Mouse (Mus musculus) layer of hippocampus, postnatal 10 days (tissue): ENCODE results near the gene Il27. TPM values are rescaled to one million over a fixed set of nuclear protein-coding genes. Genes with fewer than 3 reads are reported as not detected.

Experiments
- DNase-seq, 2 experiments: peaks; one replicate each; pipeline ENCODE4 v3.0.0; 2021; ENCODE audit warnings: low spot score in 2 of 2
- total RNA-seq, 2 experiments: library from RNA; stranded (reverse); gene quantifications; 2 replicates each; pipeline ENCODE4 v1.2.3; 2021

The Il27 gene
- total RNA-seq, 2 experiments from 2014 or later, result not detected

DNA sequence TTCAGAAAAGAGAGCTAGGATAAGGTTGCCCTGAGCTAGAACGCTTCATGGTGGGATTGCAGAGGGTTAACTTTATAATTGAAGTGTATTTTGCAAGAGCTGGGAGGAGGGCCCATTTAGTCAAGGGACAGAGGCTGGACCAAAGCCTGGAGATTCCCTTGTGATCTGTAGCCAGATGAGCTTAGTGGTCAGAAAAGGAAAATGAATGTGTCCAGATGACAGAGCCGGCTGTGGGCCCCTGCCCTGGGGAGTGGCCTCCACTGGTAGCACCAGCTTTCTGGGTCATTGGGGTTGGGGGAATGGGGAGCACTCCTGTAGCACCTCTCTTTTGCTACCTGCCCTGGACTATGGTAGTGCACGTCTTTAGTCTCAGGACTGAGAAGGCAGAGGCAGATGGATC is 12.3 kb upstream of the Il27 start:
- no peak for DNase-seq

DNA sequence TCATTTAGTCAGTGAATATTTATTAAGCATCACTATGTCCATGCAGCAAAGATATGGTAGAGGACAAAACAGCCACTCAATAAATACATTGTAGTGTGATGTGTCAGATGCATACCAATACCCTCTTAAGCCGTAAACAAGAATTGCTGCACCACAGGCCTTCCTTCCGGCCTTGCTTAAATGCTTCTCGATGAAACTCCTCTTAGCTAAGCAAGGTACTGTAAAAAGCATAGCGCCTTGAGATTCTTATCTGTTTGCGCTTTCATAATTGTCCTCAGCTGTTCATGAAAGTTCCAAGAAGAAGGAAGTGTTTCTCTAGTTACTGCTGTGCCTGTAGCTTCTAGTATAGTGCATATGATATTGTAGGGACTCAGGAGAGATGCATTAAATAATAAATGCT is 11.9 kb upstream of the Il27 start:
- DNase-seq, result no peak

DNA sequence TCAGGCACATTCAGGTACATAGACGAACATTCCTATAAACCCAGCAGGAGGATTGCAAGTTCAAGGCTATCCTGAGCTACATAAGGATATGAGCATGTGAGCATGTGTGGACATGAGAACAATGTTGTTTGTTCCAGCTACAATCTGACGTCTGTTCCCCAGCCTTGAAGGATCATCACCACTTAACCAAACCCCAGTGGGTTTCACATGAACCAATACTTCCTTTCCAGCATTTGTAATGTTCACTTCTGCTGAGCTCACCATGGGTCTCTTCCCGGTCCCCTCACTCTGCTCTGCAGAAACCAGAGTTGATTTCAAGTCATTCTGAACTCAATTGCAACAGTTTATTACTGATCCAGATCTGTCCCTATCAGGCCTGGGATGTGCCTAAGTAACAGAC is 7.9 kb upstream of the Il27 start:
- DNase-seq, result no peak

DNA sequence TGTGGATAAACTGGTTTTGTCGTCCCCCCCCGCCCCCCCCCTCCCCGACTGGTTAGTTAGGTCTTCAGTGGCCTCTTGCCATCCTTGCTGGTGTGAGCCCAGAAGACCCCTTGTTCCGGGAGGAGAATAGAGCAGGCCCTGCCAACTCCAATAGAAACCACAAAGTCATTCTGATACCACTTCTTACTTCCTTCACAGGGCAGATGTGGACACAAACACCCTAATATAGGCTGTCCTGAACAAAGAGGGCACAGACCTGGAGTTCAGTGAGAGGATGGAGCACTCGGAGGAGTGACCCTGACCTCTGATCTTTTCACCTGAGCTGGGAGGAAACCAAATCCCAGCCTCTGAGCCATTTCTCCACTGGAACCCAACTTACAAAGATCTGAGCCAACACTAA is 7.2 kb upstream of the Il27 start:
- no peak for DNase-seq

DNA sequence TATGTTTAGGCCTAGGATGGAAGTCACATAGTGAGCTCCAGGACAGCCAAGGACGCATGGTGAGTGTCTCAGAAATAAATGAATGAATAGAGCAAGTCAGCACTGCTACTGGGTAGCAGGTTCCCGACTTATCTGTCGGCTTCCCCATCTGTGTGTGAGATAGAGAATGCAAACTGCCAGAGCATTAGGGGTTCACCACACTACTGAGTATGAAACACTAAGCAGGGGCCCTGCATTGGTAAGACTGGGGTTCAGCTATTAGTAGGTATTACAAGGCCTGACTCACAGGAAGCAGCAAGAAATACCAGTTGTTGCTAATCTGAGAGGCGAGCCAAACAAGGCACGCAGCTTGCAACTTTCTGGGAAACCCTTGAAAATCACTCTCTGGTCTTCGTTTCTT is 4.2 kb upstream of the Il27 start:
- no peak for DNase-seq

DNA sequence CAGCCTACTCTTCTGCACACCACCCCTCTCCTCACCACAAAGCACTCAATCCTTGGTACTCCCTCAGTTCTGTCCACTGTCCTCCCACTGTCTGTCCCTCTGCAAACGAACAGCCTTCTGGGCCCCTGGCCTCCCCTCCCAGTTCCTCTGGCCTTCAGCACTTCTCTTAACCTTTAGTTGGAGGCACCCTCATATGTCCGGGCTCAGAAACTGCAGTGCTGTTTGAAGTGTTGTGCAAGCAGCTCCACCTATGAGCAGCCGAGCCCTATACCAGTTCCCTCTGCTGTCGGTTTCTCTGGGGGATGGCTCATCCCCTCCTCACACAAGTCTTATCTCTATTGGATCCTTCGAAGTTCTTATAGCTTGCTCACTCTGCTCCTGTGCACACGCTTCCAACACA is 1.7 kb upstream of the Il27 start:
- DNase-seq, result no peak

DNA sequence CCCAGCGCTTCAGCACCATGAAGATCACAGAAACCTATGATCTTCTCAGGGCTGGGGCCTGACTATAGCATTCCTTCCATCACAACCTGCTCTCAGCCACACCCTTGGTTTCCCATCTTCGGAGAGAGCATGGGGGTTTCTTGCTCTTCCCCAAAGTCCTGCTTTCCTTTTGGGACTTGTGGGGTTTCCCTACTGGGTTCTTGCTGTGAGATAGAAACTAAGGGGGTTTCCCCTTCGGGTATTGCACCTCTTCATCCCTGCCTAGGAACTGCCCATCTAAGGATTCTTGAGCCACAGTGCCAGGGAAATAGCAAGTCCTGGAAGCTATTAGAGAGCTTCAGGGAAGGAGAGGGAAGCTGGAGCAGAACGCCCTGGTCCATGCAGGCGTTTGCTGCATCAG is 1.1 kb upstream of the Il27 start:
- no peak for DNase-seq

DNA sequence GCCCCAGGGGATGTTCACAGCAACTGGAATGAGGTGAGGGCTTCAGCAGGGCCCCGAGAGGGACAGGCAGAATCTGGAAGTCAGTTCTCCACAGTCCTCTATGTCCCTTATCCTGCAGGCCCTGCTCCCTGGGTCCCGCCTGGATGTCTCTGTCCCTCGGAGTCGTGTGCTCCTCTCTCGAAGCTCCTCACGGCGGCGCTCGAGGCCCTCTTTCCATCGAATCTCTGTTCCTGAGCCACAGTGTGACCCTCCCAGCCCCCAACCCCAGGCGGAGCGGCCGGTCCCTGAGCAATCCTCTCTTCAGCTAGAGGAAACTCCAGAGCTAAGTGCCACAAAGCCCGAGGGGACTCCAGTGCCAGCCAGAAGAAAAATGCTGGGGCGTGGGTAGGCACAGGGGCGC is 7.0 kb downstream of the Il27 start:
- peak; percentile 76 to 78 for DNase-seq

DNA sequence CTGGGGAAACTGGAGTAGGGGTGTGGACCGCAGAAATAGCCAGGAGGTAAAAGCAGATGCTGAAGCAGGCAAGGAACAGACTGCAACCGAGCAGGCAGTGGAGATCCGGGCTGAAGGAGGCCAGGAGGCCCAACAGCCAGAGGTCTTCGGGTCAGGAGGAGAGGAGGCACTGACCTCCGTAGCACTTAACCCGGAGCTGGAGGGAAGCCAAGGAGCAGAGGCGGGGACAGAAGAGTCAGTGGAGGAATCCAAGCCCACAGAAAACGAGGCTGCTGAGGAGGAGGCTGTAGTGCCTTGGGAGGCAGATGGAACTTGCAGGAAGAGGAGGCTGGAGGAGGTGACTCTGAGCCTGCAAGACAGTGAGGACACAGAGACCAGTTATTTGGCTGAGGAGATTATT is 7.9 kb downstream of the Il27 start:
- DNase-seq, result no peak

DNA sequence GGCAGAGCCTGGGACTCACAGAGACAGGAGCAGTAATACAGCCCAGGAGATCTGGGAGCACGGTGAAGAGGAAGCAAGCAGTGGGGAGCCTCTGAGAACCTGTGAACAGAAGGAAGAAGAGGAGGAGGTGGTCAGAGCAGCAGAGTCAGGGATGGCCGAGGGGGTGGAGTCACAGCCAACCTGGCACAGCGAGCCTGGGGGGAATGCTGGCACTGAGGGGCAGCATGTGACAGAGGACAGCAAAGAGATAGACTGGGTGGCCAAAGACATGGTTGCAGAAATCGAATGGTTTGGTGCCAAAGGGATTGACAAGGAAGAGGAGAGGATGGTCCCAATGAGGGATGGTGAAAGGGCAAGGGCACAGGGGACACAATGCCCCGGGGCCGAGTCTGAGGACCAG is 9.0 kb downstream of the Il27 start, which contains the start of gene Cln3:
Gene Cln3, minus strand, starts transcription at position 101 of the 400 bp plus-strand sequence.
- DNase-seq, result no peak

DNA sequence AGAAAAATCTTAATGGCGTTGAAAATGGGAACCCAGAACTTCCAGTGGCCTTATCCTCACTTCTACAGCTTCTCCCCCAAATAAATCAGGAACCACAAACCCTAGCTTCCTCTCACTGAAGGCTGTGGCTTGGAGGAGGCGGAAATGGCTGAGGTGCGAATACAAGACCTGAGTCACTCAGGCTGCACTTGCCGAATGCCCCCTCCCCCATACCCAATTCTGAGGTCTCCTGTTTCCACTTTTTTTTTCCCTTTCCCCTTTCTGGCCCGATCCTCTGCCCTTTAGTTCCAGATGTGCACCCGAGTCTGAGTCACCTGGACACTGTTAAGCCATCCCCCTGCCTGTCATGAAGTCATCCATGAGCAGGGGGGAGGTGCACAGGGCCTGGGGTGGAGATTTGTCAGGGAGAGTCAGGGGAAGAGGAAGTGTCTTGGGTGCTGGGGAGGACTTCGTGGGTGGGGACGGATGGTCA is 10.2 kb downstream of the Il27 start, which contains the start of gene Apobr:
Gene Apobr, plus strand, starts transcription at position 437 of the 472 bp plus-strand sequence.
- no peak for DNase-seq

DNA sequence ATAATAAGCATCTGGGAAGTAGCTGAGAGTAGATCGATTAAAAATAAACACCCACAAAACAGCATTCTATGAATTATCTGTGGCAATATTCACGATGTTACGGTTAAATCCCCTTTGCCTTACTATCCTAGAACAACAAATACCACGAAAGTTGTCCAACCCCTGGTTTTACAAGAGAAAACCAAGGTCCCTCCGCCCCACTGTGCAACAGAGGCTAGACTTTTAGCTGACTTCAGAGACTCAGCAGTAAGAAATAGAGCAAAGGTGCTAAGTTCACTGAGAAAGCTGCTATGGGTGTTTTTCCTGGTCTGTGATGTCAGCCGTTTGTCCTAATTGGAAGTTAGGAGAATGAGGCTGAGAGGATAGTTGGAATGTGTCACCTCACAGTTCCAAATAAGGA is 11.0 kb downstream of the Il27 start:
- no peak for DNase-seq

DNA sequence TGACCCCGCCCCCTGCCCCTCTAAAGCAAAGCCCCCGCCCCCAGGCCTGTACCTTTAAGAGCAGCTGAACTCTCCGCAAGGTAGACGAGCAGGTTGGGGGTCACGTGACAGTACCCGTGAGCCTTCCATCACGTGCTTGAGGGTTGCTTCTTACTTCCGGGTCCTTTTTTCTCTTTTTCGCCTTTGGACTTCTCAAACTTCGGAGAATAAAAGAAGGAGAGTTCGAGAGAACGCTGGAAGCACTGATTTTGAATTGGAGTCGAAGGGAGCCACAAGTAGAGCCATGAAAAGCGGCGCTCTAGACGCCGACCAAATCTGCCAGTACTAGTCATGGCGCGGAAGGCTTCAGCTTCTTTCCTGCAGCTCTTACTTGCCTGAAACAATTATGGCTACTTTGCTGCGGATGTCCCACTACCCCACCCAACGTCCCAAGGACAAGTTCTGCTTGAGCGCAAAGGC is 11.5 kb downstream of the Il27 start:
- DNase-seq, result peak; percentile 82 to 84

DNA sequence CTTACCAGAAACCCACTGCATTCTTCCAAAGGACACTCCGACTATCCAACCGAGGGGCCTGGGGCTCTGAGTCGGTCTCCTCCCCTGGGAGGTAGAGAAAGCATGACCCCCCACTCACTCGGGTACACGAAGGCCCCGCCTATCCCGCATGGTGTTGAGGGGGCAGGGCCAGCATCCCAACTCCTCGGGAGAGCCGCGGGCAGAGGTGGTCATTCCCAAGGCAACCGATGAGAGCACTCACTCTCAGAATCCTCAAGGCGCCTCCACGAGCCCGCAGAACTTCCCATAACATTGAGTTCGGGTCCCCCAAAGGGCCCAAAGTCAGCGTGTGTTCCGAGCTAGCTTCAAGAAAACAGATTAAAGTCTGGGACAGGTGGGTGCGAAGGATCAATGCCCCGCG is 12.0 kb downstream of the Il27 start:
- DNase-seq, result peak in 1 of 2 experiments; percentile 19

DNA sequence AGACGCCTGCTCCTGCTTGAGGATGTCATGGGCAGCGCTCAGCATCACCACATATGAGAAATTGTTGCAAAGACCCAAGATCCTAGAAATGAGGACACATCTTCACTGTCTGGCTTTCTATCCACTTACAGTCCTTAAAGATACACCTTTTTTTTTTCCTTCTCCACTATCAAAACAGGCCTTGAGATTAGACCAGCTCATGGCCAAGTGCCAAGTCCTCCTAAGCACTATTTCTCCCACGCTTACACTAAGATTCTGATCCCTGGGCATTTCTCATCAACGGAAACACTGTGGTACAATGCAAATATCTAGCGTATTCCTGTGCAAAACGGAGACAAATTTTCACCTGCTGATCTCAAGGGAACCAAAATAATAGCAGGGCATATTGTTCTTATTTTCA is 13.1 kb downstream of the Il27 start:
- no peak for DNase-seq

DNA sequence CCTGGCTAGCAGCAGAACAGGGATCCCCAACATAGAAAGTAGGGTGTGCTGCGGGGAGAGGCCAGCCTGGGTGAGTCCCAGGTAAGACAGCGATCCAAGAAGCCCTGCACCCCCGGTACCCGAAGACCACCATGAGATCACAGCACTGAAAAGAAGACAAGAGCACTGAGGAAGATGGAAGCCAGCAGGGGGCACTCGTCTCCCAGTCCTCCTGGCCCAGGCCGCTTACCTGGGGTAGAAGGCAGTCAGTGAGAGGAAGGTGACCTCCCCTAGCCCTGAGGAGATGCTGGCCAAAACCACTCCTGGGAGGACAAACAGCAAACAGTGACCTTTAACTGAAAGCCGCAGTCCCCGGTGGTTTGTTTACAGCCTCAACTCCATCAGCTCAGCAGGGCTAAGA is 15.6 kb downstream of the Il27 start:
- peak; percentile 53 to 54 for DNase-seq

DNA sequence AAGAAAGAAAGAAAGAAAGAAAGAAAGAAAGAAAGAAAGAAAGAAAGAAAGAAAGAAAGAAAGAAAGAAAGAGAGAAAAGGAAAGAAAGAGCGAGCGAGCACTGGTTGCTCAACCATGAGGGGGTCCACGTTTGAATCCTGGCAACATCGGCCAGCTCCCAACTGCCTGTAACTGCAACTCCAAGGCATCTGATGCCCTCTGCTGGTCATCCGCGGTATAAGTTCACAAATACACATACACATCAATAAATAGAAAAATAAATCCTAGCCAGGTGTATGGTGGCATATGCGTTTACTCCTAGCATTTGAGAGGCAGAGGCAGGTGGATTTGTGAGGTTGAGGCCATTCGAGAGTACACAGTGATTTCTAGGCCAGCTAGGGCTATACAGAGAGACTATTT is 17.8 kb downstream of the Il27 start:
- DNase-seq, result peak; percentile 54

DNA sequence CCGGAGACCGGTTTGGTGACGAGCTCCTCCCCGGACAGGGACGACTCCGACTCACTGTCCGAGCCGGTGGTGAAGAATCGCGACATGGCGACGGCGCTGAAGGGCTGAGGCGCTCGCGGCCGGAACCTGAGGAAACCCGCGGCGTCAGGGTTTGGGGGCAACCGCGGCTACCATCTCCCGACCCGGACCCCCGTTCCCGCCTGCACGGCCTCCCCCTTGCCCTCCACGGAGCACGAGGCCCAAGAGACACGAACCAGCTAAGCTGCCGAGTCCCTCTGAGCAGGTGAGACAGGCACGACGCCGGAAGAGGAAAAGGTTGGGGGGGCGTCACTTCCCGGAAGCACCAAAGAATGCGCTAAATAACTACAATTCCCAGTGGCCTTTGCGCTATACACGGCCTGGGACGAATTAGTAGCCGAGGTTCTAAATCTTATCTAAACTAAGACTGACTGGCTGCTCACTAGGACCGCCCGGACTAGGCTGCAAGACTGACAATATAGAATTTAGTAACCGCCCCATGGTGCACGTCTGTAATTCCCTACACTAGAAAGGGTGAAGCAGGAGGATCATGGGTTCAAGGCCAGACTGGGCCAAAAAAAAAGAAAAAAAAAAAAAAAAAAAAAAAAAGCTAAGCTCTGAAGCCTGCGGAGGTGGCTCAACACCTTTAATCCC is 28.5 kb downstream of the Il27 start, which contains the start of gene Eif3c:
Gene Eif3c, minus strand, starts transcription at position 318 of the 672 bp plus-strand sequence.
- DNase-seq, result peak; percentile 77 to 82

DNA sequence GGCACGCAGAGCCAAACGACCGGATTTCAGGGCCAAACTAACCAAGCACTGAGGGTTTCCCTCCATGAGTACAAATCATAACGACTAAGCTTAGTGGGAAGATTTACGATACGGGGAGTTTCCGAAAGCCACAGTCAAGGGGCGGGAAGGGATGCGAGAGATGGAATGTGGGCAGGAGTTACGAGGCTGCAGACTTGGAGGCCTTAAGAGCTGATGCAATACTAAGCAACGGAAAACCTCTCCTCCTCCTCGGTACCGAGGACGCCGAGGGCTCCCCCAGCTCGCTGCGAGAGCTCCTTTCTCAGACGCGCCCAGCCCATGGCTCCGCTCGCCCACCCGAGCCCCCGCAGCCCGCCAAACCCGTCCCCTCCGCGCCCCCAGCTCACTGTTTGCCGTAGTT is 29.0 kb downstream of the Il27 start:
- no peak for DNase-seq

DNA sequence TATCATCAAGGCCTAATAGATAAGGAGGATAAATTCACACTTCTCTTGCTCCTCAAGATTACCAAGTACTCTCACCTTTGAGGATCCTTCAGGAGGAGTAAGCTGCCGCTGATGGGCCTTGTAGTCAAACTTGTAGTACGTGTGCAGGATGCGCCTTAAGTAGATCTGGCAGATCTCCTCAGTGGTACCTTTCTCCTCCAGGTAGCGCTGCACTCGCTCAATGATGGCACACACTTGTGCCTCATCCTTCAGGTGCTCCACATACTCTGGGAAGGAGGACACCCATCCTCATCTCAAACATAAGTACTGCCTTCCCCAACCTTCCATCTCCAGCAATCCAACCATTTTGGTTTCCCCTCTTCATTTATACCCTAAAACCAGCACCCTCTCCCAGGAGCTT is 38.1 kb downstream of the Il27 start:
- DNase-seq, result no peak

DNA sequence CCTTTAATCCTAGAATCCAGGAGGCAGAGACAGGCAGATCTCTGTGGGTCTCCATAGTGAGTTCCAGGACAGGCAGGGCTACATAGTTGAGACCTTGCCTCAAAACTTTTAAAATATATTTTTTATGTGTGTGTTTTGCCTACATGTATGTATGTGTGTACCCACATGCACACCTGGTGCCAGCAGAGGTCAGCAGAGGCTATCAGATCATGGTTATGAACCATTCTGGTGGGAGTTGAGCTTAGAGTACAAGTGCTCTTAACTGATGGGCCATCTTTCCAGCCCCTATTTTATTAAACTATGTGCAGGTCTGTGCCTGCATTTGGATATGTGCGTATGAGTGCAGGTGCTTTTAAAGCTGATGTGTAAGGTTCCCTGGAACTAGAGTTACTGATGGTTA is 39.9 kb downstream of the Il27 start:
- no peak for DNase-seq

DNA sequence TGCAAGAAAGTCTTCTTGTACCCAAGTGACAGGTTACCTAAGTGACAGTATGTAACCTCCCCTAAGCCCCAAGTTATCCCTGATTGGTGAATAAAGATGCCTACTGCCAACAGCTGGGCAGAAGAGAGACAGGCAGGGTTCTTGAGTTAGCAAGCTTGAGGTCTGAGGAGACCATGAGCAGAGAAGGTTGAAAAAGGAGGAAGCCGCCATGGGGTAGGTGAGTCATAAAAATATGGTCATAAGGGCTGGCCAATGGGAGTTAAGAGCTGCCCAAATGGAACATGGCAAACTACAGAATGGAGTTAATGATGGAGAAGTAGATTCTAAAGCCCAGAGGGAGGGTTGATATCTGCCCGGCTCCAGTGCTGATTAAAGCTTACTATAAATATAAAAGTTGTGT is 49.1 kb downstream of the Il27 start:
- DNase-seq, result no peak

DNA sequence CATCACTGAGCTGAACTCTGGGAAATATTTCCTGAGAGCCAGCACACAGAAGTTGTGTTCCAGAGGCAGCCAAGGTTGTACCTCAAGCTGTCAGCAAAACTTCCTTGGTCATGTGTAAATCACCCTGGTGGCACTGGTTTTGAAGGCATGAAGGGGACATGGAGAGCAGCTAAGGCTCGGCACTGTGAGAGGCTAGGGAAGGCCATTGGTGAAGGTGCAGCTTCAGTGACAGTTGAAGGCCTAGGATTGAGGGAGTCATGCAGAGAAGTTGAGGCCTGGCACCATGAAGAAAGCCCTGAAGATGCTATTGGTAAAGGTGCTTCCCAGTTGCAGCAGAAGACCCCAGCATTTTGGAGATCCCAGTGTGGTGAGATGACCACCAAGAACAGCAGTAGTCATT is 53.1 kb downstream of the Il27 start:
- DNase-seq, result no peak
